Mouse (Mus musculus) heart, adult 2 months (tissue): ENCODE data around the gene Gm10722. TPM values are rescaled to one million over a fixed set of nuclear protein-coding genes. Genes with fewer than 3 reads are reported as not detected.
"Not testable (repeated sequence)": the region's sequence is repeated elsewhere in the genome, so short reads cannot be mapped to it uniquely, and the experiment has no call there.

Experiments
- DNase-seq, 2 experiments: peaks; one replicate each; pipeline ENCODE4 v3.0.0; 2021
- H3K27ac ChIP-seq: fragments of 200-600 bp; 2 replicates; pipeline ENCODE4 v1.8.1; 2022
- H3K27me3 ChIP-seq: fragments of 200-500 bp; 2 replicates; pipeline ENCODE4 v1.6.1; 2012; ENCODE audit warnings: mild to moderate bottlenecking, low read length, inconsistent platforms, mixed read lengths; ENCODE audit not compliant: control insufficient read depth, insufficient read depth
- H3K36me3 ChIP-seq: fragments of 200-500 bp; 2 replicates; pipeline ENCODE4 v1.6.1; 2012; ENCODE audit warnings: low read length, inconsistent platforms; ENCODE audit not compliant: control insufficient read depth, insufficient read depth
- H3K4me1 ChIP-seq: fragments of 200-500 bp; 2 replicates; pipeline ENCODE4 v1.6.1; 2011; ENCODE audit warnings: low read length; ENCODE audit not compliant: control insufficient read depth, insufficient read depth
- H3K4me3 ChIP-seq: fragments of 200-600 bp; 2 replicates; pipeline ENCODE4 v1.8.1; 2022
- H3K79me2 ChIP-seq: fragments of 200-500 bp; replicated peaks from 2 replicates; pipeline ENCODE4 v1.6.1; 2012; ENCODE audit warnings: mild to moderate bottlenecking, inconsistent platforms, low read length, moderate library complexity, mixed read lengths; ENCODE audit not compliant: control insufficient read depth, insufficient read depth
- H3K9ac ChIP-seq: fragments of 200-500 bp; 2 replicates; pipeline ENCODE4 v1.6.1; 2012; ENCODE audit warnings: low read depth, mild to moderate bottlenecking, control low read depth, inconsistent platforms, low read length, mixed read lengths
- WGBS: fragments of 180-500 bp; shearing (Covaris S2); methylation state at CpG from one replicate; pipeline ENCODE4 v1.1.7; 2018; 5-methylcytosine and 5-hydroxymethylcytosine counted together
- intact Hi-C: fragments of 180-260 bp; cut with DNase I; formaldehyde crosslinking; loops from one replicate; pipeline ENCODE4 v1.15.1; 2025
- polyA plus RNA-seq: library from polyadenylated mRNA; depleted of rRNA; stranded (reverse); fragments of >200 nt; gene quantifications from 2 replicates; pipeline ENCODE4 v1.2.3, GENCODE M21; 2012
- total RNA-seq, 2 experiments: library from RNA; stranded (reverse); gene quantifications; 2 replicates each; pipeline ENCODE4 v1.2.3; 2021

The Gm10722 gene
- total and polyA plus RNA-seq, 3 experiments: not detected

DNA sequence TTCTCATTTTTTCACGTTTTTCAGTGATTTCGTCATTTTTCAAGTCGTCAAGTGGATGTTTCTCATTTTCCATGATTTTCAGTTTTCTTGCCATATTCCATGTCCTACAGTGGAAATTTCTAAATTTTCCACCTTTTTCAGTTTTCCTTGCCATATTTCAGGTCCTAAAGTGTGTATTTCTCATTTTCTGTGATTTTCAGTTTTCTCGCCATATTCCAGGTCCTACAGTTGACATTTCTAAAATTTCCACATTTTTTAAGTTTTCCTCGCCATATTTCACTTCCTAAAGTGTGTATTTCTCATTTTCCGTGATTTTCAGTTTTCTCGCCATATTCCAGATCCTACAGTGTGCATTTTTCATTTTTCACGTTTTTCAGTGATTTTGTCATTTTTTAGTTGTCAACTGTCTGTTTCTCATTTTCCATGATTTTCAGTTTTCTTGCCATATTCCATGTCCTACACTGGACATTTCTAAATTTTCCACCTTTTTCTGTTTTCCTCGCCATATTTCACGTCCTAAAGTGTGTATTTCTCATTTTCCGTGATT is 12.1 kb downstream of the Gm10722 start, which contains the start of gene Gm10721:
Gene Gm10721, plus strand, starts transcription at position 408 of the 547 bp plus-strand sequence.
- intact Hi-C loops, DNase-seq: not testable (repeated sequence)
- WGBS: no CpG with 5 or more reads among the region's 11 CpGs

DNA sequence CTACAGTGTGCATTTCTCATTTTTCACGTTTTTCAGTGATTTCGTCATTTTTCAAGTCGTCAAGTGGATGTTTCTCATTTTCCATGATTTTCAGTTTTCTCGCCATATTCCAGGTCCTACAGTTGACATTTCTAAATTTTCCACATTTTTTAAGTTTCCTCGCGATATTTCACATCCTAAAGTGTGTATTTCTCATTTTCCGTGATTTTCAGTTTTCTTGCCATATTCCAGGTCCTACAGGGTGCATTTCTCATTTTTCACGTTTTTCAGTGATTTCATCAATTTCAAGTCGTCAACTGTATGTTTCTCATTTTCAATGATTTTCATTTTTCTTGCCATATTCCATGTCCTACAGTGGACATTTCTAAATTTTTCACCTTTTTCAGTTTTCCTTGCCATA is 14.6 kb downstream of the Gm10722 start, which contains the start of gene Gm10720:
Gene Gm10720, plus strand, starts transcription at position 301 of the 400 bp plus-strand sequence.
- DNase-seq, H3K27ac ChIP-seq, H3K4me3 ChIP-seq, H3K79me2 ChIP-seq, H3K27me3 ChIP-seq, intact Hi-C loops, H3K9ac ChIP-seq, H3K4me1 ChIP-seq, H3K36me3 ChIP-seq: not testable (repeated sequence)
- 63% methylated on average over 5 of the region's 9 CpGs for WGBS

More for the DNA sequence above, 12.1 kb downstream of the Gm10722 start, which contains the start of gene Gm10721:
- not testable (repeated sequence) for H3K4me1 ChIP-seq, H3K27me3 ChIP-seq, H3K9ac ChIP-seq, H3K79me2 ChIP-seq, H3K36me3 ChIP-seq, H3K4me3 ChIP-seq, H3K27ac ChIP-seq

DNA sequence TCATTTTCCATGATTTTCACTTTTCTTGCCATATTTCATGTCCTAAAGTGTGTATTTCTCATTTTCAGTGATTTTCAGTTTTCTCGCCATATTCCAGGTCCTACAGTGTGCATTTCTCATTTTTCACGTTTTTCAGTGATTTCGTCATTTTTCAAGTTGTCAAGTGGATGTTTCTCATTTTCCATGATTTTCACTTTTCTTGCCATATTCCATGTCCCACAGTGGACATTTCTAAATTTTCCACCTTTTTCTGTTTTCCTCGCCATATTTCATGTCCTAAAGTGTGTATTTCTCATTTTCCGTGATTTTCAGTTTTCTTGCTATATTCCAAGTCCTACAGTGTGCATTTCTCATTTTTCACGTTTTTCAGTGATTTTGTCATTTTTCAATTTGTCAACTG is 15.2 kb downstream of the Gm10722 start:
- H3K9ac ChIP-seq, H3K27ac ChIP-seq, H3K4me1 ChIP-seq, H3K4me3 ChIP-seq, DNase-seq, intact Hi-C loops, H3K27me3 ChIP-seq, H3K79me2 ChIP-seq, H3K36me3 ChIP-seq: not testable (repeated sequence)
- WGBS: 72% methylated on average over 6 of the region's 6 CpGs

DNA sequence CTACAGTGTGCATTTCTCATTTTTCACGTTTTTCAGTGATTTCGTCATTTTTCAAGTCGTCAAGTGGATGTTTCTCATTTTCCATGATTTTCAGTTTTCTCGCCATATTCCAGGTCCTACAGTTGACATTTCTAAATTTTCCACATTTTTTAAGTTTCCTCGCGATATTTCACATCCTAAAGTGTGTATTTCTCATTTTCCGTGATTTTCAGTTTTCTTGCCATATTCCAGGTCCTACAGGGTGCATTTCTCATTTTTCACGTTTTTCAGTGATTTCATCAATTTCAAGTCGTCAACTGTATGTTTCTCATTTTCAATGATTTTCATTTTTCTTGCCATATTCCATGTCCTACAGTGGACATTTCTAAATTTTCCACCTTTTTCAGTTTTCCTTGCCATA is 16.4 kb downstream of the Gm10722 start, which contains the start of gene Gm10719:
Gene Gm10719, plus strand, starts transcription at position 301 of the 400 bp plus-strand sequence.
- DNase-seq, H3K79me2 ChIP-seq, H3K9ac ChIP-seq, H3K36me3 ChIP-seq, H3K27ac ChIP-seq, H3K4me1 ChIP-seq, H3K27me3 ChIP-seq, H3K4me3 ChIP-seq, intact Hi-C loops: not testable (repeated sequence)
- WGBS: 40% methylated on average over 1 of the region's 9 CpGs

DNA sequence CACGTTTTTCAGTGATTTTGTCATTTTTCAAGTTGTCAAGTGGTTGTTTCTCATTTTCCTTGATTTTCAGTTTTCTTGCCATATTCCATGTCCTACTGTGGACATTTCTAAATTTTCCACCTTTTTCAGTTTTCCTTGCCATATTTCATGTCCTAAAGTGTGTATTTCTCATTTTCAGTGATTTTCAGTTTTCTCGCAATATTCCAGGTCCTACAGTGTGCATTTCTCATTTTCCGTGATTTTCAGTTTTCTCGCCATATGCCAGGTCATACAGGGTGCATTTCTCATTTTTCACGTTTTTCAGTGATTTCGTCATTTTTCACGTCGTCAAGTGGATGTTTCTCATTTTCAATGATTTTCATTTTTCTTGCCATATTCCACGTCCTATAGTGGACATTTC is 18.2 kb downstream of the Gm10722 start:
- H3K4me3 ChIP-seq, H3K36me3 ChIP-seq, H3K9ac ChIP-seq, H3K4me1 ChIP-seq, H3K79me2 ChIP-seq, H3K27ac ChIP-seq, intact Hi-C loops, DNase-seq, H3K27me3 ChIP-seq: not testable (repeated sequence)
- 63% methylated on average over 9 of the region's 9 CpGs for WGBS

DNA sequence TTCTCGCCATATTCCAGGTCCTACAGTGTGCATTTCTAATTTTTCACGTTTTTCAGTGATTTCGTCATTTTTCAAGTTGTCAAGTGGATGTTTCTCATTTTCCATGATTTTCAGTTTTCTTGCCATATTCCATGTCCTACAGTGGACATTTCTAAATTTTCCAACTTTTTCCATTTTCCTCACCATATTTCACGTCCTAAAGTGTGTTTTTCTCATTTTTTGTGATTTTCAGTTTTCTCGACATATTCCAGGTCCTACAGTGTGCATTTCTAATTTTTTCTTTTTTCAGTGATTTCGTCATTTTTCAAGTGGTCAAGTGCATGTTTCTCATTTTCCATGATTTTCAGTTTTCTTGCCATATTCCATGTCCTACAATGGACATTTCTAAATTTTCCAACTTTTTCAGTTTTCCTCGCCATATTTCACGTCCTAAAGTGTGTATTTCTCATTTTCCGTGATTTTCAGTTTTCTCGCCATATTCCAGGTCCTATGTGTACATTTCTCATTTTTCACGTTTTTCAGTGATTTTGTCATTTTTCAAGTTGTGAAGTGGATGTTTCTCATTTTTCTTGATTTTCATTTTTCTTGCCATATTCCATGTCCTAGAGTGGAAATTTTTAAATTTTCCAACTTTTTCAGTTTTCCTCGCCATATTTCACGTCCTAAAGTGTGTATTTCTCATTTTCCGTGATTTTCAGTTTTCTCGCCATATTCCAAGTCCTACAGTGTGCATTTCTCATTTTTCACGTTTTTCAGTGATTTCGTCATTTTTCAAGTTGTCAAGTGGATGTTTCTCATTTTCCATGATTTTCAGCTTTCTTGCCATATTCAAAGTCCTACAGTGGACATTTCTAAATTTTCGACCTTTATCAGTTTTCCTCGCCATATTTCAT is 19.4 kb downstream of the Gm10722 start:
- H3K79me2 ChIP-seq, H3K27me3 ChIP-seq, H3K27ac ChIP-seq, H3K4me3 ChIP-seq, intact Hi-C loops, H3K4me1 ChIP-seq, H3K9ac ChIP-seq, H3K36me3 ChIP-seq: not testable (repeated sequence)
- peak in 1 of 2 experiments; percentile 4 for DNase-seq
- WGBS: 78% methylated on average over 17 of the region's 19 CpGs

DNA sequence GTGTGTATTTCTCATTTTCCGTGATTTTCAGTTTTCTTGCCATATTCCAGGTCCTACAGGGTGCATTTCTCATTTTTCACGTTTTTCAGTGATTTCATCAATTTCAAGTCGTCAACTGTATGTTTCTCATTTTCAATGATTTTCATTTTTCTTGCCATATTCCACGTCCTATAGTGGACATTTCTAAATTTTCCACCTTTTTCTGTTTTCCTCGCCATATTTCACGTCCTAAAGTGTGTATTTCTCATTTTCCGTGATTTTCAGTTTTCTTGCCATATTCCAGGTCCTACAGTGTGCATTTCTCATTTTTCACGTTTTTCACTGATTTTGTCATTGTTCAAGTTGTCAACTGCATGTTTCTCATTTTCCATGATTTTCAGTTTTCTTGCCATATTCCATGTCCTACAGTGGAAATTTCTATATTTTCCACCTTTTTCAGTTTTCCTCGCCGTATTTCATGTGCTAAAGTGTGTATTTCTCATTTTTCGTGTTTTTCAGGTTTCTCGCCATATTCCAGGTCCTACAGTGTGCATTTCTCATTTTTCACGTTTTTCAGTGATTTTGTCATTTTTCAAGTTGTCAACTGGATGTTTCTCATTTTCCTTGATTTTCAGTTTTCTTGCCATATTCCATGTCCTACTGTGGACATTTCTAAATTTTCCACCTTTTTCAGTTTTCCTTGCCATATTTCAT is 21.7 kb downstream of the Gm10722 start:
- H3K27ac ChIP-seq, H3K36me3 ChIP-seq, intact Hi-C loops, H3K79me2 ChIP-seq, H3K27me3 ChIP-seq, H3K4me3 ChIP-seq, H3K9ac ChIP-seq, H3K4me1 ChIP-seq: not testable (repeated sequence)
- 73% methylated on average over 11 of the region's 13 CpGs for WGBS
- DNase-seq: peak in 1 of 2 experiments; percentile 16

DNA sequence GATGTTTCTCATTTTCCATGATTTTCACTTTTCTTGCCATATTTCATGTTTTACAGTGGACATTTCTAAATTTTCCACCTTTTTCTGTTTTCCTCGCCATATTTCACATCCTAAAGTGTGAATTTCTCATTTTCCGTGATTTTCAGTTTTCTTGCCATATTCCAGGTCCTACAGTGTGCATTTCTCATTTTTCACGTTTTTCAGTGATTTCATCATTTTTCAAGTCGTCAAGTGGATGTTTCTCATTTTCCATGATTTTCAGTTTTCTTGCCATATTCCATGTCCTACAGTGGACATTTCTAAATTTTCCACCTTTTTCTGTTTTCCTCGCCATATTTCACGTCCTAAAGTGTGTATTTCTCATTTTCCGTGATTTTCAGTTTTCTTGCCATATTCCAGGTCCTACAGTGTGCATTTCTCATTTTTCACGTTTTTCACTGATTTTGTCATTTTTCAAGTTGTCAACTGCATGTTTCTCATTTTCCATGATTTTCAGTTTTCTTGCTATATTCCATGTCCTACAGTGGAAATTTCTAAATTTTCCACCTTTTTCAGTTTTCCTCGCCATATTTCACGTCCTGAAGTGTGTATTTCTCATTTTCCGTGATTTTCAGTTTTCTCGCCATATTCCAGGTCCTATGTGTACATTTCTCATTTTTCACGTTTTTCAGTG is 22.7 kb downstream of the Gm10722 start, which contains the start of gene Gm10718:
Gene Gm10718, plus strand, starts transcription at position 236 of the 673 bp plus-strand sequence.
- H3K9ac ChIP-seq, H3K4me1 ChIP-seq, H3K79me2 ChIP-seq, H3K27me3 ChIP-seq, DNase-seq, H3K36me3 ChIP-seq, H3K27ac ChIP-seq, H3K4me3 ChIP-seq, intact Hi-C loops: not testable (repeated sequence)
- WGBS: 74% methylated on average over 12 of the region's 13 CpGs
